Mouse (Mus musculus): ENCODE results near the gene Ggct.

The Ggct gene

DNA sequence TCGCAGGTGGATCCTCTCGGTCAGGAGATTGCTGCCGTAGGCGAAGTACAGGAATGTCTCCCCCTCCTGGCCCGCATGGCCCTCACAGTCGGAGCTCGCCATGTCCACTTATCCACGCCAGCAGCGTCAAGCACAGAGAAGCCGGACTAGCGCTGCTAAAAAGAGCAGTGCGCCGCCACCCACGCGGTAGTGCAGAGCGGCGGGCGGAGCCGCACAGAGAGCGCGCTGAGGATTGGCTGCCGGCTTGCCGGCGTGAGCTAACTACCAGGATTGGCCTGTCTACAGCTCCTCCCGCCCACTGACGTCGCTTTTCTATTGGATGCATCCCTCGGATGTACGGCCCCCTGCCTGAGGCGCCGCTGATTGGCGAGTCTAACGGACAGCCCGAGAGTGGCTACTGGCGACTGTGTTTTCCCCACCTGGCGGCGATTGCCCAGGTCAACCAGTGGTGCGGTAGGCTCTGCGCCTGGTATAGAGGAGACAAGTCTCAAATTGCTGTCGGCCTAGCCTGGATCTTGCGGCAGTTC is at the start of gene Ggct:
Gene Ggct, minus strand, starts transcription at position 217 of the 527 bp plus-strand sequence.
- in situ Hi-C loops (cut with MboI; ENCODE audit: unreplicated experiment in 2 of 2), result loop anchor here (5.0 to 10.0 kb wide), 8 partner anchors 70 to 408 kb away; partner anchors contain the start of gene Znrf2 (in 1 of the 2)

DNA sequence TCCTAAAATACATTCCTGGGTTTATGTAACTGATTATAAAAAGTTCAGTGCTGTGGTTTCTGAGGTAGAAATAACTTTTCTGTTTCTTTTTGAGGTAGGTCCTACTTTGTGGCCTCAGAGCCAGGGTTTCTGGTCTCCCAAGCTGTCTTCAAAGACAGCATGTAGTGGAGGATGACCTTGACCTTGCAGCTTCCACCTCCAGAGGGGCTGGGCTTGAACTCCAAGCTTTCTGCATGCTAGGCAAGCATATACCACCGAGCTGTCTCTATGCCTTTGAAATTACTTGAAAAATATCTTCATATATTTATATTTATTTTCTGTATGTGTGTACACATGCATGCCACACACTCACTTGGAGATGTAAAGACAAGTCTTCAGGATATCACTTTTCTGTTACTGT is 47.3 kb upstream of the Ggct start:
- in situ Hi-C loops (cut with MboI; ENCODE audit: unreplicated experiment in 2 of 2), result loop anchor here in 1 of 2 experiments (25.0 kb wide), 2 partner anchors 1453 to 1672 kb away; partner anchors contain the start of genes Avl9 and Lsm5

DNA sequence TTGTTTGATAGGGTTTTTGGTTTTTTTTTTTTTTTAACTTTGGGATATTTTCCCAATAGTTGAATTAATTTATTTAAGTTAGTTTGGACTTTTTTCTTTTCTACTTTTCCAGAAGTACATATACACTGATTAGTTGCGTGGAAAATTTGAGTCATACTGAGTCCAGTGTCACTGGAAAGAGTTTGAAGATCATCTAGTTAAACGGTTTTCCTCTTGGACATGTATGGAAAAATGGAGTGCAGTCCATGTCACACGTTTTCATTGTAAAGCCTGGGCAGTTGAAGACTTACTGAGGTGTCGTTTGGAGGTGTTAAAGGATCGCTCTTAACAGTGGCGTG is 46.7 kb upstream of the Ggct start:
- in situ Hi-C loops (cut with MboI; ENCODE audit: unreplicated experiment in 2 of 2), result loop anchor here in 1 of 2 experiments (5.0 to 25.0 kb wide), 3 partner anchors 227 to 1673 kb away; partner anchors contain the start of genes Avl9 and Lsm5

DNA sequence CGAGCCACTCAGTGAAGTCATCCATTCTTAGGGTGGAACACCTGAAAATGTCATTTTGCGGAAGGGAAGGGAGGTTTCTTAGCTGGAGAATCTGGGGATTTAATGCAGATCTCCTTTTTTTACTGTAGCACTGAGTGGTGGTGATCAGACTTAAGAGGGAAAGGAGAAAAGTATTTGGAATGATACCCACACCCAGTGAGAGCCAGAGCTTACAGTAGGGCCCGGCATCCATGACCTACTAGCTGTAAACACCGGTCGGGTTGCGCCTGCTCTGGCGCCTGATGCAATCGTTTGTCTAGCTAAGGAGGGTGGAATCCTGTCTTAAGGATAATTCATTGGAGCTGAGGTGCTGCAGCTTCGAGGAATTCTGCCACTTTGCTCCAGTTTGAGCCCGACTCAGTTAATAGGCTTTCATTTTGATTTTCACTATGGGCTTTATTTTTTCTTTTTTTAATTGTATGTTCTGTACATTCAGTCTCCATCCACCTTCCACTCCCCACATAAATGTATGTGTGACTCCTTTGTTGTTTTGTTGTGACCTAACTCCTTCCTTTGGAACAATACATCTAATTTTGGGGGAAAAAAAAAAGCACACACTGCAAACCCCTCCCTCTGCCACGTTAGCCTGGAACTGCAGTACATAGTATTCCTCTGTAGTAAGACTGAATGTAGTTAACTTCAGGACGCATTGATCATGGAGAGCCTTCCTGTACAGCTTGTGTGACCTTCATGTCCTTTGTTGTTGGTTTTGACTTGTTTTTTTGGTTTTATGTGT is 46.1 kb upstream of the Ggct start:
- in situ Hi-C loops (cut with MboI; ENCODE audit: unreplicated experiment in 2 of 2), result loop anchor here in 1 of 2 experiments (5.0 to 25.0 kb wide), 3 partner anchors 227 to 1673 kb away; partner anchors contain the start of genes Avl9 and Lsm5

DNA sequence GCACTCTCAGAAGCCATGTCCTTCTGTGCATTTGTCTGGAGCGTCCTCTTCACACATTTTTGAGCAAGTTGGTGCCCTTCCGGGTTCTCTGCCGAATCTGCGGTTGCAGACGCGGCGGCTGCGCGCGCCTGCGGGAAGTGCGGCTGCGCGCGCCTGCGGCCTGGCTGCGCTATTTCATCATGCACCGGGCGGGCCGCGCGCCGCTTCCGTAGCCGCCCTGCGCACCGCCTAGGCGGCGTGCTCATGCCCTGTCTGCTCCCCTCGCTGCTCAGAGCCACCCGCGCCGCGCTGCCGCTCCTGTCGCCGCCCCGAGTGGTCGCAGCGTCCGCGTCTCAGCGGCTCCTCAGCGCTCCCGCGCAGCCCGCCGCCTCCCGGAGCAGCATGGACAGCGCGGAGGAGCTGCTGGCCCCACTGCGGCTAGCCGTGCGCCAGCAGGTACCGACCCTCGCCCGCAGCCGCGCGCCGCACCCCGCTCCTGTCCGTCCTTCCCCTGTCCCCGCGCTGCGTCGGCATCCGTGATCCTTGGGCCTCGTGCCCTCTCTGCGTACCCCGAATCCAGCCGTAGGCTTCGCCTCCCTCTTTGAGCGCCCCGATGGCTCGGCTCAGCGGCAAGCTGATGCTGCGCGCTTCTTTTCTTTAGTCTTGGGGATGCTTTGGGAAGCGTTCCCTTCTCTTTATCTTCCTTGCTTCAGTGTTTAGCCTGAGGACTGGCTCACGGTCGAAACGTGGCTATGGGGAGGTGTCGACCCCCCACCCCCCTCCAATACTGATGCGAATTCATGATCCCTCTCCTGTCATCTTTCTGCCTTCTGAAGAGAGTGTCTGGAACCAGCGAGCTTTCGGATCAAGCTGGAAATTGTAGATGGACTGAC is 45.3 kb upstream of the Ggct start, which contains the start of gene Gars:
Gene Gars, plus strand, starts transcription at position 209 of the 872 bp plus-strand sequence.
- in situ Hi-C loops (cut with MboI; ENCODE audit: unreplicated experiment in 2 of 2), result loop anchor here in 1 of 2 experiments (5.0 to 25.0 kb wide), 3 partner anchors 226 to 1674 kb away; partner anchors contain the start of genes Avl9 and Lsm5

DNA sequence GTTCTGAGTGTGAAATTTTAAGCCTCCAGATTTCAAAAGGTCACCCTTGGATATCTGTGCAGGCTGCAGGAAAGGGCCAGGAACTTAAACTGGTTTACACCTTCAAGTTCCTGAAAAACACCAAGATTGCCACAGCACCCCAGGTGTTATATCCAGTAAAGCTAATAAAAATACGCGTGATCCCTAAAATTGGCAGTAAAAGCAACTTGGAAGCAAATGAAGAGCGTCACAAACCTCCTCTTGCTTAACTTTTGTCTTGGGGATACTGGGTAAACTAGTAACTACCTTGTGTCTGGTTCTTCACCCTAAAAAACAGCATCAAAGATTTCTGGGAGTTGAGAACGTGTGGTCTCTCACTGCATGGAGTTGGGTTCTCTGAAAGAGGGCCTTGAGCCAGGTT is 44.0 kb upstream of the Ggct start:
- in situ Hi-C loops (cut with MboI; ENCODE audit: unreplicated experiment in 2 of 2), result loop anchor here in 1 of 2 experiments (5.0 to 25.0 kb wide), 3 partner anchors 224 to 1676 kb away; partner anchors contain the start of genes Avl9 and Lsm5

DNA sequence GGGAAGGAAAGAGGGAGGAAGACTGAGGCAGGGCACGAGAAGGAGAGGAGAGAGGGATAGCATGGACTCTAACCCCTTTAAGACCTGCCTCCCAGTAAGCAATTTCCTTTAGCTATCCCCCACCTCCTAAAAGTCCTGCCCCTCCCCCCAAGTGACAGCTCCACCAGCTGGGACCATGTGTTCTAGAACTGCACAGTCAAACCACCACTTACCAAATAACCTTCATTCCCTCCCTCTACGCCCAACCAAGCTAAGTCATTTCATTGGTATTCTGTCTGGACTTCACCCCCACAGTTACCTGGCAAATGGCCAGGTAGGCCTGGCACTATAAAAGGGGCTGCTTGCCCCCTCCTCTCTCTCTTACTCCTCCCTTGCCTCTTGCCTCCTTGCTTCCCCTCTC is 34.9 kb upstream of the Ggct start:
- in situ Hi-C loops (cut with MboI; ENCODE audit: unreplicated experiment in 2 of 2), result loop anchor here in 1 of 2 experiments (25.0 kb wide), 2 partner anchors 1440 to 1685 kb away; partner anchors contain the start of genes Avl9 and Lsm5

DNA sequence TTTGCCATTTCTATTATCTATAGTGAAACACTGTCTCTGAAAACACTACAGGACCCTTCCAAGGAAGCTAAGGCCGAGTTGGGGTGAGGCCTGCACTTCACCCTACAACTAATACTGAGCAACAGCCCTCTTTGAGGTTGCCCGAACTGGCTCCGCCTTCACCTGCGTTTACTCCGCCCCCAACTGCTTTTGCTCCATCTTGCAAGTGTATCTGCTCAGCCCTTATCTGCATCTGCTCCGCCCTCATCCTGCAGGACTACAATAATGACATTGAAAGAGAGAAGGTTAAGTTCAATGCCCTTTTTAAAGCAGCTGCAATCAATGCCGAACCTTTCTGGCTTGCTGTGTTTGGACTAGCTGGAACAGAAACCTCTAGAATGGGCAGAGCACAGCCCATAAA is 29.1 kb upstream of the Ggct start:
- in situ Hi-C loops (cut with MboI; ENCODE audit: unreplicated experiment in 2 of 2), result no loop called here

DNA sequence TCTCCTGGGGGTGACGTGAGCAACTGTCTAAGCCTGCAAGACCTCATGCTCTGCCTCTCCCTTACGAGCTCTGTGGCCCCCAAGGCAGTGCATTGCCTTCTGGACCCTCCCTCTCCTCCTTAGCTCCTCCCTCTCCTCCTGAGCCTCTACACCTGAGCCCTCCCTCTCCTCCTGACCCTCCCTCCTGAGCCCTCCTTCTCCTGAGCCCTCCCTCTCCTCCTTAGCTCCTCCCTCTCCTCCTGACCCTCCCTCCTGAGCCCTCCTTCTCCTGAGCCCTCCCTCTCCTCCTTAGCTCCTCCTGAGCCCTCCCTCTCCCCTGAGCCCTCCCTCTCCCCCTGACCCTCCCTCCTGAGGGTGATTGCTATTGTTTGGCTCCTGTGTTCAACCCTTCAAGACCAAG is 25.7 kb upstream of the Ggct start:
- in situ Hi-C loops (cut with MboI; ENCODE audit: unreplicated experiment in 2 of 2), result loop anchor here (5.0 kb wide), 1 partner anchor 149 kb away; no protein-coding TSS in a partner anchor

DNA sequence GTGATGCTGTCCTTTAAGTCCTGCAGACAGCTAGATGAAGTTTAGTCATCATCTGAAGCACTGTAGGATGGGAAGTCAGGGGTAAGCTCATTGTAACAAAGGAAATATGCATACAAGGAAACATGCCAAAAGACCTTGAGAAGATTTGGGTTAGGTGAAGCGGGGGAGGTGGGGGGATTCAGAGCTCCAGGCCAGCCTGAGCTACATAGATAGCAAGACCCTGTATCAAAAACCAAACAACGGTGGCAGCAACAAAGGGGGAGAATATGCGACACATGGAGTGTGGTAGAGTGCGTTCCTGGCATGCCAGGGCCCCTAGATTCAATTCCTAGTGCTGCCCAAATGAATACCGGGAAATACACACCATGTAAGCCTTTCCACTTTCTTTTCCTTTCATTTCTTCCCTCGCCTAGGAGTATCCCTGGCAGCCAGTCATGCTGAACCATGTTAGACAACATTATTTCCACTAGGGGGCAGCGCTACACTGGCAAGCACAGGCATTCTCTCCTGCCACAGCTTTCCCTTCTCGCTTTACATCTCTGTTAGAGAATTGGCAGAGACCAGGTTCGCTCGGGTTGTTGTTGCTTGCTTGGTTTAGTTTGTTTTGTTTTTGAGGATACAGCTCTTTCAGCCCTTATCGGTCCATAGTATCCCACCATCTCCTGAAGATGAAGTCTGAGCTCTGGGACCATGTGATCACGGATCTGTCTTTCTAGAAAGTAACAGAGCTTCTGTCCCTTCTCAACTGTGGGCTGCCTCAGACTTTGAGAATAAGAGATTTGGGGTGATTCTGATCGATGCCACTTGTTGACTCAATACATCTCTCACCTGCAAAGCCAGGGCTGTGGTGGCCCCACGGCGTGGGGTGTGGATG is 24.2 kb upstream of the Ggct start:
- in situ Hi-C loops (cut with MboI; ENCODE audit: unreplicated experiment in 2 of 2), result loop anchor here (5.0 kb wide), 1 partner anchor 150 kb away; no protein-coding TSS in a partner anchor

DNA sequence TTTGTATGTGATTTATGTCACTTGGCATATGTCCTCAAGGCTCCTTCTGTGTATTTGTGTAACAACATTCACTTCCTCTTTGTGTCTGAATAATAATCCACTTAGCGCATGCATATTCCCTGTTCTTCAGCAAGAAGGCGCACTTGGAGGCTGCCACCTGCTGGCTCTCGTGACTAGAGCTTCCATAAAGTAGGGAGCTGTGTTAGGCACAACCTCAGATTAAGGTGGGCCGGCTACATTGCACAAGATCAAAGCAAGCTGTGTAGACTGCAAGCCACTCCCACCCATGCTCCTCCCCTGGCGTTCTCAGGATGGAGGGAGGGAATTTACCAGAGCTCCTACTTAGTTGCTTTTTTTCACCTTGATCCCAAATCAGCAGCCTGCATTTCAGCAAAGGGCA is 23.5 kb upstream of the Ggct start:
- in situ Hi-C loops (cut with MboI; ENCODE audit: unreplicated experiment in 2 of 2), result loop anchor here (5.0 kb wide), 1 partner anchor 151 kb away; no protein-coding TSS in a partner anchor

DNA sequence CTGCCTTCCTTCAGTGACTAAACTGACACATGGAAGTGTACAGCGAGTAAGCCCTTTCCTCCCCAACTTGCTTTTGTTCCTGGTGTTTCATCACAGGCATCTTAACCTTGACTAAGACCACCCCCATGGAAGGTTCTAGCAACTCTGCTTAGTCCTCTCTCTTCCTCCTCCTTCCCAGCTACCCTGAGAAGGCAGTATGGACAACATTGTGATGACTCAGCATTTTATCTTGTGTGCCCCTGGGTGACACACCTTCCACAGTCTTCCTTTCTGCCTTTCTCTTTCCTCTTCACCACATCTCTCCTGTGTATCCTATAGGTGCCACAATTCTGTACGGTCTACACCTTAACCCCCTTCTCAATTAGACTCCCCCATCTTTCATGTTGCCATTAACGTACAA is 21.4 kb upstream of the Ggct start:
- in situ Hi-C loops (cut with MboI; ENCODE audit: unreplicated experiment in 2 of 2), result no loop called here

DNA sequence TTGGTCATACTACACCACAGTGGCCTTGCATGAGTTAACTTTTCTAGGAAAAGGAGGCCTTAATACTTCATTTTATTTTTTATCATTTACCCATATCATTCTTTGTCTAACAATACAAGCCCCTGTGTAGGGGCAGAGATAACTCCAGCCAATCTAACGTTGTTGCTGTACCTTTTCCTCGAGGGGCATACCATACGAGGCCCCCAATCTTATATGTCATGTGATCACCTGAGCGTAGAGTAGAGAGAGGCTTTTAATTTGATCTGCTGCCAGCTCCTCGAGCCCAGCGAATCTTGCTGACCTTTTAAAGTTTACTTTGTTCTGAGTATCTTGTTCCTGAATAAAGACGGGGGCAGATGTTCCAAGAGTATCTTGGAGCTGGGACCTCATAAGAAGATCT is 19.8 kb upstream of the Ggct start:
- in situ Hi-C loops (cut with MboI; ENCODE audit: unreplicated experiment in 2 of 2), result no loop called here

DNA sequence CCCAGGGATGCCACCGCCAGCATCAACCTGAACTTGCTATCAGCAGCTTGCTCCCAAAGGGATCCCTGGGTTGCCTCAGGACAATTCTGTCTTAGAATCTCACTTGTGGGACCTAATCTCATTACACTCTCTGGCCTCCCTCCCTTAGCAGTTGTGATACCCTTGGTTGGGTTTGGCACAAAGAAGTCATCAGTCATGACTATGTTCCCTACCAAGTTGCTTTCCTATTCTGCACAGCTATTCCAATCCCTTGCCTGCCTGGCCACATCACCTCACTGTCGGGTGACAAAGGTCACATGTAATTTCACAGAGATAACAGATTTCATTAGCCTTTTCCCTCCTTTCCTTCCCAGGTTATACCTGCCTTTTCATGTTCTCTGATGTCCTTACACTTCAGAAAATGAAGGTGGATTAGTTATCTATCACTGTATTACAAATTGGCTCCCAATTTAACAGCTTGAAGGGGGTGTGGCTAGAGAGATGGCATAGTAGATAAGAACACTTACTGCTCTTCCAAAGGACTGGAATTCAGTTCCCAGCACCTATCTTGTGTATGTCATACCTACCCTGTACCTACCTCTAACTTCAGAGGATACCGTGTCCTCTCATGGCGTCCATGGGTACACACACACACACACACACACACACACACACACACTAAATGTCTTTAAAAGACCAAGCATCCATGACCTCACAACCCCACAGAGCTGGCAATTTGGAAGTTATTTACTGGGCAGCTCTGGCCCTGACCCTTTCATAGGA is 17.8 kb upstream of the Ggct start:
- in situ Hi-C loops (cut with MboI; ENCODE audit: unreplicated experiment in 2 of 2), result no loop called here

DNA sequence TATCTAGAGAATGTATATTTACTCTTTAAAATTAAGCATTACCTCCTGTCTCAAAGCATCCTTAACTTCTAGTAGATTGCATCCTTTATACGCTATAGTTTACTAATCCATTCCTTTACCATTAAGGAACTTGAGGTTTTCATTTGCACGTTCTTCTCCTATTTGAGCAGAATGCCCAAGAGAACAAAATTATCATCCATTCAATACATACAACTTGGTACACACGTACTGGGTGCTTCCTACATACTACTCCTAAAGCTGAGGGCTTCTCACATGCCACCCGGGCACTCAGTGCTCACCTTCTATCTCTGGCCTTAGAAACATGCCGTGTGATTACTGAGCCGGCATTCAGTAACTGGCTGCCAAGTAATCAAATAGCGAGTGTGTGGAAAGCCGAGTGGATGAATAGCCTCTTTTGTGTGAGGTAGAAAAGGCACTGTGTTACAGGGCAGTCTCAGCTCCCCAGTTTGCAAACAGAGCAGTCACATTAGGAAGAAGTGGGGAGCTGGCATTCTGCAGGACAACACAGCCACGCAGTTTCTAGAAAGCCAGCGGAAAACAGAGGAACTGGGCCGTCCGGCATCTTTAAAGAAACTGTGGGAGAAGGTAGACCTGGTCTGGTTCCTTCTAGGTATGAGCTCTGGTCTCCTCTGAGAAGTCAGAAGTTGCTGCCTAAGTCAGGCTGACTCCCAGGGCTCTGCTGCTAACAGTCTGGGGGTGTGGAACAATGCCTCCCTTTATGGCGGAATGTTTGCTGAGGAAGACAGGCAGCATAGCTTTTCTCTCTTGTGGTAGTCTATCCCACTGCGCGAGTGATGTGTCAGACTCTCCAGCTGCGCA is 16.9 kb upstream of the Ggct start:
- in situ Hi-C loops (cut with MboI; ENCODE audit: unreplicated experiment in 2 of 2), result no loop called here

DNA sequence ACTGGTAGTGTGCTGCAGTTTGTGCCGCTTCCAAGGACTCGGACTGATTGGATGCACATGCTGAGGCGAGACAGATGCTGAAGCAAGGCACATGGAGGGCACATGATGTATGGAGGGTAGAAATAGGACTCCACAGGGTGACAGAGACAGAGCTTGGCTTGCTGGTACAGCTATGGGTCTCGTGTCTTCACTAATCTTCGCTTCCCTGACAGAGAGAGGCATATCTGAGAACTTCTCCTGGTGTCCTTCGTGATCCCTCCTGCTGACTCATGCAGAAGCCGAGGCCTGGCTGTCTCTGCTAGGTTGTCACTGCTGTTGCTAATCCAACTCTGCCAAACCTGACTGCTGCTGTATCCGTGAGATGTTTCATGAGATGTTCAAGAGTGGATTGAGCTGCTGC is 15.7 kb upstream of the Ggct start:
- in situ Hi-C loops (cut with MboI; ENCODE audit: unreplicated experiment in 2 of 2), result no loop called here

DNA sequence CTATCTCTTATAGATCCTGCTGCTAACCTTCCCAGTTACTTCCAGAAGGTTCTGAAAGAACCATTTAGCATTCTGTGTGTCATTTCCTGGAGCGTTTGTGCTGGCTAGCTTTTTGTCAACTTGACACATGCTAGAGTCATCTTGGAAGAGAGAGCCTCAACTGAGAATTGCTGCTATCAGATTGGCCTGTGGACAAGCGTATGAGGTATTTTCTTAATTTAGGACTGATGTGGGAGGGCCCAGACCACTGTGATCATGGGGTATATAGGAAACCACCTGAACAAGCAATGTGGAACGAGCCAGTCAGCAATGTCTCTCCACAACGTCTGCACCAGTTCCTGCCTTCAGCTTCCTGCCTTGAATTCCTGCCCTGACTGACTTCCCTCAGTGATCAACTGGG is 10.8 kb upstream of the Ggct start:
- in situ Hi-C loops (cut with MboI; ENCODE audit: unreplicated experiment in 2 of 2), result no loop called here

DNA sequence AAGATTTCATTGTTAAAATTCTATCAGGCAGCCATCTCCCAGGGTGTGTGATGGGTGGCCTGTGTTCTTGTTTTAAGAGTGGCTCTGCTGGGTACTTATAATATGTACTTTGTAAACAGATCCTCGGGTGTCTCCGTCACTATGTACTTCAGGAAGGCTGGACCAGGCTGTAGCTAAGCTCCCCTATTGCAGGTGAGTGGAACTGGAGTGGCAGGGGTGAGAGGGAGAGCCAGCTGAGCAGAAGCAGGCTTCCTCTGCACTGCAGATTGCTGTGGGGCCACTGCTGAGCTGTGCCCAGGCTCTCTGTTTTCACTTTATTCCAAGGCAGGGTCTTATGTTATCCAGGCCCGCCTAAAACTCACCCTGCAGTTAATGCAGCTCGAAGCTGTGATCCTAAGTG is 9.7 kb upstream of the Ggct start:
- in situ Hi-C loops (cut with MboI; ENCODE audit: unreplicated experiment in 2 of 2), result no loop called here
